Mouse (Mus musculus) lung, adult 2 months (tissue): Measurements from ENCODE around the gene March1.

Experiments
- CTCF ChIP-seq: fragments of 200-500 bp; IDR thresholded peaks from 2 replicates; pipeline ENCODE4 v1.5.1; 2011; ENCODE audit warnings: mild to moderate bottlenecking, low read length, control low read depth; ENCODE audit not compliant: insufficient read depth
- POLR2A ChIP-seq: fragments of 200-500 bp; IDR thresholded peaks from 2 replicates; pipeline ENCODE4 v1.6.1; 2011; ENCODE audit warnings: low read depth, mild to moderate bottlenecking, control low read depth, low read length, borderline replicate concordance; ENCODE audit errors: extremely low read depth

GRCm38 (mm10) chr8:66503381-66503780 lies 885.7 kb downstream of the March1 start:
- TF ChIP-seq CTCF (no peak), POLR2A (no peak)
